Mouse (Mus musculus): ENCODE data around the gene Zfp598. TPM values are rescaled to one million over a fixed set of nuclear protein-coding genes. Genes with fewer than 3 reads are reported as not detected.
A peak's percentile ranks its signal among the peaks of the same experiment; 100 is the strongest.

Gene Zfp598
- total and polyA plus RNA-seq, 3 experiments = 22.1 to 54.0 (median 31.8) TPM

- no peaks in the 10 kb centered on the region for H3K27me3 ChIP-seq (replicated peaks)
- no peak for DNase-seq (ENCODE audit: extremely low read depth)
- dilution Hi-C loops (cut with MboI; ENCODE audit: extremely low pct_ligation_motif_present, extremely low pct_unique_long_range_greater_than_20kb, low sequenced_read_pairs) = no loop called here
- in situ Hi-C loops (cut with MboI; ENCODE audit: low pct_ligation_motif_present, low pct_unique_long_range_greater_than_20kb, low sequenced_read_pairs) = no loop called here
- TF ChIP-seq RAD21 (IDR thresholded peaks at IDR 0.05; ENCODE audit: low read depth, low read length) = no peak
- TF ChIP-seq MEF2A (IDR thresholded peaks at IDR 0.05; ENCODE audit: borderline replicate concordance, low read depth, low read length) = no peak
- no peak for TF ChIP-seq MXI1 (IDR thresholded peaks at IDR 0.05; ENCODE audit: low read depth, low read length)
- no peak for TF ChIP-seq TBP (conservative IDR thresholded peaks at IDR 0.05; ENCODE audit: low read depth, low read length)
- TF ChIP-seq E2F4 (IDR thresholded peaks at IDR 0.05; ENCODE audit: insufficient replicate concordance, low read depth, low read length) = no peak
- TF ChIP-seq KAT2A (IDR thresholded peaks at IDR 0.05; ENCODE audit: insufficient replicate concordance, low read length) = no peak
- H3K4me2 ChIP-seq (ENCODE audit: insufficient read depth, low read depth, poor library complexity, severe bottlenecking) = peak overlapping the region; percentile 98
- H3K4me1 ChIP-seq (ENCODE audit: control insufficient read depth in 1 of 2, insufficient read depth in 2 of 2) = peaks cover 5 to 15% of the 10 kb centered on the region in 2 experiments; a peak in 3 of 4 replicates
- H3K9me3 ChIP-seq (replicated peaks; ENCODE audit: low read length) = no peaks in the 10 kb centered on the region
- H3K9ac ChIP-seq (ENCODE audit: insufficient read depth, low read depth) = peak overlapping the region; percentile 90
- H3K79me2 ChIP-seq (replicated peaks; ENCODE audit: control insufficient read depth, extremely low read depth, insufficient read depth, poor library complexity, severe bottlenecking) = peaks cover 42% of the 10 kb centered on the region
- H3K36me3 ChIP-seq (replicated peaks in 1 of 2; ENCODE audit: control insufficient read depth in 1 of 2, insufficient read depth in 1 of 2, low read length in 1 of 2) = peaks cover 20 to 21% of the 10 kb centered on the region in 2 experiments
- H3K4me3 ChIP-seq (replicated peaks in 1 of 3; ENCODE audit: low read depth in 2 of 3, low read length in 2 of 3, poor library complexity in 1 of 3) = peak overlapping the region; percentile 66 to 89 (median 89)
- peak overlapping the region; percentile 56 for H3K27ac ChIP-seq (ENCODE audit: insufficient read depth, low read depth)
Observed at GRCm38 (mm10) chr17:24723881-24724180, 54.3 kb downstream of the Zfp598 start.

- no peaks in the 10 kb centered on the region for H3K9me3 ChIP-seq (replicated peaks; ENCODE audit: low read length)
- H3K79me2 ChIP-seq (replicated peaks; ENCODE audit: control insufficient read depth, extremely low read depth, insufficient read depth, poor library complexity, severe bottlenecking) = peaks cover 39% of the 10 kb centered on the region
- dilution Hi-C loops (cut with MboI; ENCODE audit: extremely low pct_ligation_motif_present, extremely low pct_unique_long_range_greater_than_20kb, low sequenced_read_pairs) = no loop called here
- peak within 1 kb of the TSS; percentile 66 to 89 (median 89) for H3K4me3 ChIP-seq (replicated peaks in 1 of 3; ENCODE audit: low read depth in 2 of 3, low read length in 2 of 3, poor library complexity in 1 of 3)
- H3K36me3 ChIP-seq (replicated peaks in 1 of 2; ENCODE audit: control insufficient read depth in 1 of 2, insufficient read depth in 1 of 2, low read length in 1 of 2) = peaks cover 20 to 21% of the 10 kb centered on the region in 2 experiments
- H3K27ac ChIP-seq (ENCODE audit: insufficient read depth, low read depth) = peak within 1 kb of the TSS; percentile 56
- TF ChIP-seq ETS1 (conservative IDR thresholded peaks at IDR 0.05; ENCODE audit: low read depth, low read length) (no peak), ELF1 (IDR thresholded peaks at IDR 0.05; ENCODE audit: low read depth, low read length) (peak; percentile 76), NELFE (IDR thresholded peaks at IDR 0.05; ENCODE audit: low read depth, low read length) (peak; percentile 91), HCFC1 (IDR thresholded peaks at IDR 0.05; ENCODE audit: low read depth, low read length) (peak; percentile 85), TBP (conservative IDR thresholded peaks at IDR 0.05; ENCODE audit: low read depth, low read length) (peak; percentile 73), CHD1 (IDR thresholded peaks at IDR 0.05; ENCODE audit: low read depth, low read length) (no peak), MXI1 (IDR thresholded peaks at IDR 0.05; ENCODE audit: low read depth, low read length) (peak; percentile 62), POLR2A (IDR thresholded peaks at IDR 0.05; ENCODE audit: low read depth, low read length) (peak; percentile 90), TCF12 (IDR thresholded peaks at IDR 0.05; ENCODE audit: low read depth, low read length) (peak; percentile 85), MAX (IDR thresholded peaks at IDR 0.05; ENCODE audit: low read length) (peak; percentile 35; the same call in 1 of the 2 replicates), SIN3A (IDR thresholded peaks at IDR 0.05; ENCODE audit: low read length) (peak; percentile 71), USF1 (IDR thresholded peaks at IDR 0.05; ENCODE audit: low read depth, low read length) (no peak), MEF2A (IDR thresholded peaks at IDR 0.05; ENCODE audit: borderline replicate concordance, low read depth, low read length) (peak; percentile 67), SMC3 (IDR thresholded peaks at IDR 0.05; ENCODE audit: low read depth, low read length) (peak; percentile 40), MYC (IDR thresholded peaks at IDR 0.05; ENCODE audit: low read depth, low read length) (peak; percentile 64; the same call in 1 of the 2 replicates), IRF4 (IDR thresholded peaks at IDR 0.05; ENCODE audit: low read depth, low read length) (peak; percentile 41), MAZ (IDR thresholded peaks at IDR 0.05; ENCODE audit: low read depth, low read length) (no peak), KAT2A (IDR thresholded peaks at IDR 0.05; ENCODE audit: insufficient replicate concordance, low read length) (peak; percentile 79; the same call in 1 of the 2 replicates), JUN (IDR thresholded peaks at IDR 0.05; ENCODE audit: insufficient read depth, low read depth, low read length) (no peak), EP300 (IDR thresholded peaks at IDR 0.05; ENCODE audit: low read length) (no peak), BHLHE40 (IDR thresholded peaks at IDR 0.05; ENCODE audit: low read depth, low read length) (0 out of 2 replicates have a peak, but pooled peaks have one; percentile 27), ZMIZ1 (IDR thresholded peaks at IDR 0.05; ENCODE audit: low read depth, low read length) (peak; percentile 73; the same call in 1 of the 2 replicates), RAD21 (IDR thresholded peaks at IDR 0.05; ENCODE audit: low read depth, low read length) (no peak), NRF1 (IDR thresholded peaks at IDR 0.05; ENCODE audit: low read depth, low read length) (peak; percentile 99), CTCF (conservative IDR thresholded peaks at IDR 0.05 in 1 of 2, IDR thresholded peaks at IDR 0.05 in 1 of 2; ENCODE audit: low read depth in 2 of 2, low read length in 2 of 2) (peak; percentile 90 to 92), USF2 (conservative IDR thresholded peaks at IDR 0.05; ENCODE audit: low read depth, low read length) (no peak)
- H3K4me1 ChIP-seq (ENCODE audit: control insufficient read depth in 1 of 2, insufficient read depth in 2 of 2) = peaks cover 5 to 15% of the 10 kb centered on the region in 2 experiments; a peak in 3 of 4 replicates
- peak; percentile 95 for DNase-seq (ENCODE audit: extremely low read depth)
- peak within 1 kb of the TSS; percentile 98 for H3K4me2 ChIP-seq (ENCODE audit: insufficient read depth, low read depth, poor library complexity, severe bottlenecking)
- H3K27me3 ChIP-seq (replicated peaks) = no peaks in the 10 kb centered on the region
- in situ Hi-C loops (cut with MboI; ENCODE audit: low pct_ligation_motif_present, low pct_unique_long_range_greater_than_20kb, low sequenced_read_pairs) = no loop called here
- H3K9ac ChIP-seq (ENCODE audit: insufficient read depth, low read depth) = peak within 1 kb of the TSS; percentile 90
Observed at GRCm38 (mm10) chr17:24724184-24724583, 54.7 kb downstream of the Zfp598 start, which contains the start of gene Ndufb10. TSS of gene Ndufb10 (minus strand) at chr17:24724478.

Data from CH12.LX (cell line).